Mouse (Mus musculus) E14TG2a.4 (cell line): ENCODE measurements around the gene Kif1b.

Experiments used
- CTCF ChIP-seq: conservative IDR thresholded peaks from 2 replicates; pipeline ENCODE4 v1.5.1; 2014; ENCODE audit warnings: low read length
- NANOG ChIP-seq: IDR thresholded peaks from 2 replicates; pipeline ENCODE4 v1.6.1; 2014; ENCODE audit warnings: borderline replicate concordance, low read length, mixed read lengths
- POU5F1 ChIP-seq: IDR thresholded peaks from 2 replicates; pipeline ENCODE4 v1.6.1; 2014; ENCODE audit warnings: low read length, borderline replicate concordance

GRCm38 (mm10) chr4:149220481-149220880 is 87.0 kb downstream of the Kif1b start:
- TF ChIP-seq CTCF = no peak
- no peak for TF ChIP-seq POU5F1
- no peak for TF ChIP-seq NANOG
